Mouse (Mus musculus): ENCODE measurements around the gene Nrxn1.

DNA sequence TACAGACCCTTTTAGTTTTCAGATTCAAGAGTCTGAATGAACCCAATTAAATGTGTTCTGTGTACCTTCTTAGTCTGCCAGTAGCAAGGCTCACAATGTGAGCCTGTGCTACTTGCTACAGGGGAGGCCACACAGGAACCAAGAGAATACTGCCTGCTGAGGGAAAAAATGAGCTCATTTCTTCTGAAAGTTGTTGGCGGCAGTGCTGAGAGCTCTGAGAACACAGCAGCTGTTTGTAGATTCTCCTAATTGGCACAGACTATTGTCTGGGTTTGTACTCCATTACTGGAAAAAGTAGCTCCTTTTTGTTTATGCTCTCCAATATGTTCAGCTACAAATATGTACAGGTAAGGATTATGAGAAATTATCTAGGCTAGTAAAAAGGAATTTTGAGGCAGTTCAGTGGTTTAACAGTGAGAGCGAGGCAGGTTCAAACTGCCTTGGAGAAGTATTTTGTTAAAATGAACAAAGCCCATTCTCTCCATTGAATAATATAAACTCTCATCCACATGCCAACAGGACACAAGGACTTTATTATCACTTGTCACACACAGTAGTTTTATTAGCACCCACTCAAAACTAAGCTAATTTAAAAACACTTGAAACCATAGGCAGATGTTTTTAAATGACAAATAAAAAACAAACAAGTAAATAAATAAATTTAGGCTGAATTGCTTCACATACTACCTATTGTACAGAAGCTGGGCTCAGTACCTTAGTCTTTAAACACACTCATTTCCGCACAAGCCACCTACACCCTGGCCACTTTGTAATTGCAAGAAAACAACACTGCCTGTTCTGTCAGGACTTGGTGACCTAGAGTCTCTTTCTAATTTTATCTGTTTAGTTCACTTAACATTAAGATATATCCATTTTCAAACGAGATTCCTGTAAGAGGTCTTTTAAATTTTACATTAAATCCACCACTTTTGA lies 200.3 kb downstream of the Nrxn1 start:
- no peak for TF ChIP-seq USF1 (IDR thresholded peaks at IDR 0.05; ENCODE audit: low read depth, low read length)
- no peak for TF ChIP-seq CTCF (conservative IDR thresholded peaks at IDR 0.05 in 1 of 2, IDR thresholded peaks at IDR 0.05 in 1 of 2; ENCODE audit: low read depth in 2 of 2, low read length in 2 of 2)
- no peak for TF ChIP-seq ZNF384 (IDR thresholded peaks at IDR 0.05; ENCODE audit: low read depth, low read length)
- TF ChIP-seq CHD2 (IDR thresholded peaks at IDR 0.05; ENCODE audit: low read length), result no peak
- TF ChIP-seq SIN3A (IDR thresholded peaks at IDR 0.05; ENCODE audit: low read length), result no peak
- no peak for TF ChIP-seq POLR2A (IDR thresholded peaks at IDR 0.05; ENCODE audit: low read depth, low read length)
- TF ChIP-seq RCOR1 (conservative IDR thresholded peaks at IDR 0.05; ENCODE audit: low read depth, low read length), result no peak
